Mouse (Mus musculus): ENCODE data around the gene Sf3b4.
"Not testable (repeated sequence)": the region's sequence is repeated elsewhere in the genome, so short reads cannot be mapped to it uniquely, and the experiment has no call there.

Gene Sf3b4

DNA sequence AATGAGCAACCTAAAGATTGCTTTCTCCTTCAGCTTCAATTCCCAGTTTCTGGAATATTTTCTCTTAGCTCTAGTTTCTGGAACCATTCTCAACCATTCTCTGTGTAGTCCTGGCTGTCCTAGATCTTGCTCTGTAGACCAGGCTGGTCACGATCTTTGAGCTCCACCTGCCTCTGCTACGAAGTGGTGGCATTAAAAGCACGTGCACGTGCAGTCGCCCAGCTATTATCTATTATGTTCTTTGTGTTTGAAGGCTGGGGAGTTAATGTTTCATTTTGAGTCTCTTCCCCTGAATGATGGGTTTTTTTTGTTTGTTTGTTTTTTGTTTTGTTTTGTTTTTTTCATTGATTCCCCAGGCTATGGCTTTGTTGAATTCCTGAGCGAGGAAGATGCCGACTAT, 1.1 kb downstream of the Sf3b4 start:
- no peak for DNase-seq (ENCODE audit: low spot score in 2 of 2)

DNA sequence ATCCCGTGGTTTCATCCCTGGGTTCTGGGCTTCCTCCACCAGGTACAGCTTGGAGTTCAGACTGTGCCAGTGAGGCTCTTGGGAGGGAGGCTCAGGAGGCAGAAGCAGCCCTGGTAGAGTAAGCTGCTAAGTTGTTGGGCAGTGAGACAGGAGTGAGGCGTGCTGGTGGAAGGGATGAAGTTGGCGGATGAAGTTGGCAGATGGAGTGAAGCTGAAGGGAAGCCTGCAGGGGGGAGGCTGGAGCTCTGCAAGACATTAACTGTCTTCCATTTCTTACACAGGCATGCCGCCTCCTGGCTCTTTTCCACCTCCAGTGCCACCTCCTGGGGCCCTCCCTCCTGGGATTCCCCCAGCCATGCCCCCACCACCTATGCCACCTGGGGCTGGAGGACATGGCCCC, 1.9 kb downstream of the Sf3b4 start:
- DNase-seq (ENCODE audit: low spot score in 2 of 2), result not testable (repeated sequence)

DNA sequence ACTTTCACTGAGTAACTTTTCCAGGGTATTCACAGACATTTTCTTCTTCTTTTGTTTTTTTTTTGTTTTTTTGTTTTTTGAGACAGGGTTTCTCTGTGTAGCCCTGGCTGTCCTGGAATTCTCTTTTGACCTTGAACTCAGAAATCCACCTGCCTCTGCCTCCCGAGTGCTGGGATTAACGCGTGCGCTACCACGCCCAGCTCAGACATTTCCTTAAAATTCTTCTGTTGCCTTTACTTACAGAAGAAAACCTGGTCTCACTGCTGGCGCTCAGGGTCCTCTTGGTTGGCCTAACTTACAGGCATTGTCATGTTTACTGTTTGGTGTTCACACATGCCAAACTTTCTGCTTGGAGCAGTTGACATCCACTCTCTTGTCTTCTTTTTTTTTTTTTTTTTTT, 3.1 kb downstream of the Sf3b4 start:
- no peak for DNase-seq (ENCODE audit: low spot score in 2 of 2)

GRCm38 (mm10) chr3:96178427-96178826, 6.3 kb downstream of the Sf3b4 start:
- no peak for DNase-seq (ENCODE audit: low spot score in 2 of 2)

DNA sequence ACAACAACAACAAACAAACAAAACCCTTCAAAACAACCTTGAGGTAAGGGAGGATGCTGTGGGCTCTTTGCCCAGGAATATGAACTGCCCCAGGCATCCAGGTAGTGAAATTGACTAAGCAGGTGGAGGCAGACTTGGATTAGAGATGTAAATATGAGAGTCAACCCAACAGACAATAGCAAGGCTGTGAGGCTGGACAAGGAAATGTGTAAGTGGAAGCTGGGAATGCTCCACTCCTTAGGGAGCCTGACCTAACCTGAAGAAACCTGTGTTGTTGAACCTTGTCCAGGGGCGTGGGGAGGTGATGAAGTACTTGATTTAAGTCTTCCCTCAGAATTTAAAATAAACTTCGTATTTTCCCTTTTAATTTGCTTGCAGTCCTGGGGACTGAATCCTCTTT, 6.8 kb downstream of the Sf3b4 start:
- no peak for DNase-seq (ENCODE audit: low spot score in 2 of 2)

DNA sequence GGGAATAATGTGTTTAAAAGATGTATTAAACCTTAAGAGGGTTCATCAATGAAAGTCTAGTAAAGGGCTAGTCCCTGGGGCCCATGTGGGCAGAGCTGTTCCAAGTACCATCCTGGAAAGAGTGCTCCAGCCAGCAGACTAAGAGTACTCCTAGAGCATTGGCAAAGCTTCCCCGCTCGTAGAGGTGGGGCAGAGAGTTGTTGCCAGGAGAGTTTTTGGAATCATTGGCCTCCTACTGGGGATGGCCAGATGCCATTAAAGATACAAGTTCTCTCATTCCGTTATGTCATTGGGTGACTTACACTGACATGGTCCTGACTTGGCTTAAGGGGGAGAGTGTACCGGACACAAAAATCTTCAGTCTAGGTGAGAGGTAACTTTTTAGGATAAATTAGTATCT, 7.4 kb downstream of the Sf3b4 start:
- peak in 1 of 2 experiments; percentile 62 for DNase-seq (ENCODE audit: low spot score in 2 of 2)

GRCm38 (mm10) chr3:96180727-96181477, 8.8 kb downstream of the Sf3b4 start, which contains the start of gene Sv2a:
Sv2a (plus strand) TSS chr3:96181151.
- DNase-seq (ENCODE audit: low spot score in 2 of 2), result no peak

GRCm38 (mm10) chr3:96181510-96182381, 9.6 kb downstream of the Sf3b4 start:
- no peak for DNase-seq (ENCODE audit: low spot score in 2 of 2)

- no peak for DNase-seq (ENCODE audit: low spot score in 2 of 2)
Measured at GRCm38 (mm10) chr3:96182382-96182776, 10.2 kb downstream of the Sf3b4 start.

DNA sequence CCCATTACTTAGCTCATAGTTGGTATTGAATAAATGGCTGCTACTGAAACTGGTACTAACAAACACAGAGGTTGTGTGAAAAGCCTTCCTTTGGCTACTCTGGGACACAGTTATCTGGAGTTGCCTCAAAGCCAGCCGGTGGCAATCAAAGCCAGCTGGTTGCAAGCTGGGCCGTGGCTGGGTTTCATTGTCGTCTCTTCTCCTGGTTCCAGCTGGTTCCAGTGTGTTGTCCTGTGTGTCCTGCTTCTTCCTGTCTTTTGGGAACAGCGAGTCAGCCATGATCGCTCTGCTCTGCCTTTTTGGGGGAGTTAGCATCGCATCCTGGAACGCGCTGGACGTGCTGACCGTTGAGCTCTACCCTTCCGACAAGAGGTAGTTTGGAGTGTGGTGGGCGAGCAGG, 20.8 kb downstream of the Sf3b4 start:
- DNase-seq (ENCODE audit: low spot score in 2 of 2), result no peak

- DNase-seq (ENCODE audit: low spot score in 2 of 2), result no peak
Measured at GRCm38 (mm10) chr3:96194966-96195365, 22.8 kb downstream of the Sf3b4 start.

DNA sequence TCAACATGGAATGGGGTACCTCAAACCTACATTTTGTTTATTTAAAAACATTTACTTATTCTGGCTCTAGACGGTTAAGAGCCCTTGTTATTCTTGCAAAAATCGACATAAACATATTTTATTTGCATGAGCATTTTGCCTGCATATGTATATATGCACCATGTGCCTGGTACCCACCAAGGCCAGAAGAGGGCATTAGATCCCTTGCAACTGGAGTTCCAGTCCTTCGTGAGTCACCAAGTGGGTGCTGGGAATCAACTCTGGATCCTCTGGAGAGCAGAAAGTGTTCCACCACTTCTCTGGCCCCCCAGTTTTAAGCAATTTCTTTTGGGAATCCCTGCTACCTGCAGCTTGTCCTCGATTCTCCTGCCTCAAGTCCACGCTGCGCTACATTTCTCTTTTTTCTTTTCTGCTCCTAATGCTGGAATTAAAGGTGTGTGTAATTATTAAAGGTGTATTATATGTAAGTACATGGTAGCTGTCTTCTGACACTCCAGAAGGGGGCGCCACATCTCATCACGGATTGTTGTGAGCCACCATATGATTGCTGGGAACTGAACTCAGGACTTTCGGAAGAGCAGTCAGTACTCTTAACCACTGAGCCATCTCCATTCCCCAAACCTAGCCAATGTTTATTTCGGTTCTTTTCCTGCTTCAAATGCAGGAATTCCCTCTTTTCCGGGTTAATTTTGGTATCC, 23.6 kb downstream of the Sf3b4 start:
- no peak for DNase-seq (ENCODE audit: low spot score in 2 of 2)

DNA sequence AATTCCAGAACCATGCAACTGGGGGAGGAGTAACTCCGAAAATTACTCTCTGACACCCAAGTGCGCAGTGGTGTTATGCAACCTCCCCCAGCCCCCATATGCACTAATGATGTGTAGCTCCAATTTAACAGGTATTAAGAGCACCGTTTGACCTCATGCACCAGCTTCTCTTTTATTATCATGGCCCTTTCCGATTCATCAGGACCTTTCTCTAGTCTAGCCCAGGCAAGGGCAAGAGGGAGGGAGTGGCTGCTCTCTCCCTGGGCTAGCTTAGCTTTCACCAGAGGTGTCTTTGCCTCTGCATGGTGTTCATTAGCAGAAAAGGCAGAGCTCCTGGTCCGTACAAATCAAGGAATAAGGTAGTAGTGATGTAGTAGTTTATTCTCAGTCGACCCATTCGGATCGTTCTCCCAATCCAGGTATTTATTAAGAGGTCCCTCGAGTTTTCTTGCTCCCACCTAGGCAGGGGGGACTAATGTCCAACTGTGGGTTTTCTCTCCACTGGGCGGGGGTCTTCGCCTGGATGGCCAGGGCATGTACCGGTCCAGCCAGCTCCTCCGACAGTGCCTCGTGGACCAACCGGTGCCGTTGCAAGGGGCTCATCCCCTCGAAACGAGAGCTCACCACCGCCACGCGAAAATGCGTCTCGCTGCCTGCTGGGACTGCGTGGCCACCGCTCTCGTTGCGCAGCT, 24.5 kb downstream of the Sf3b4 start:
- no peak for DNase-seq (ENCODE audit: low spot score in 2 of 2)

GRCm38 (mm10) chr3:96197129-96197749, 25.1 kb downstream of the Sf3b4 start:
- peak; percentile 81 to 90 for DNase-seq (ENCODE audit: low spot score in 2 of 2)

GRCm38 (mm10) chr3:96198181-96198580, 26.0 kb downstream of the Sf3b4 start:
- no peak for DNase-seq (ENCODE audit: low spot score in 2 of 2)

DNA sequence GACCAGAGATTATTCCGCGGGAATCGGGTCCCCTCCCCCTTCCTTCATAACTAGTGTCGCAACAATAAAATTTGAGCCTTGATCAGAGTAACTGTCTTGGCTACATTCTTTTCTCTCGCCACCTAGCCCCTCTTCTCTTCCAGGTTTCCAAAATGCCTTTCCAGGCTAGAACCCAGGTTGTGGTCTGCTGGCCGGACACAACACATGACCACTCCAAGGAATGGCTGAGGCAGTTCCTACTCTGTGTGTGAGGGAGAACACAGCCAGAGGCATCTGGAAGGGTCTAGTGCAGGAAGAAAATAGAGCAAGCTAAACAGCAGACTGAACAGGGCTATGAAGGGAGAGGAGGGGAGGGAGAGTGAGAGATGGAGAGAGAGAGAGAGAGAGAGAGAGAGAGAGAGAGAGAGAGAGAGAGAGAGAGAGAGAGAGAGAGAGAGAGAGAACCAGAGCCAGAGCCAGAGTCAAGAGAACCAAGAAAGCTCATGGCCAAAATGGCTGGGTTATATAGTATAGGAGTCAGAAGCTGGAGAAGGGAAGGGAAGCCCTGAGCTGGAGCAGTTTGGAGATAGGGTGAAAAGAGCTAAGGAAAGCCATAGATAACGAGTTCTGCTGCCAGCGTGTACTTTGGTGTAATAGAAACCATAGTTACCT, 26.6 kb downstream of the Sf3b4 start:
- DNase-seq (ENCODE audit: low spot score in 2 of 2), result not testable (repeated sequence)

GRCm38 (mm10) chr3:96199731-96200130, 27.6 kb downstream of the Sf3b4 start:
- DNase-seq (ENCODE audit: low spot score in 2 of 2), result no peak

- no peak for DNase-seq (ENCODE audit: low spot score in 2 of 2)
Measured at GRCm38 (mm10) chr3:96207819-96208218, 35.7 kb downstream of the Sf3b4 start.

DNA sequence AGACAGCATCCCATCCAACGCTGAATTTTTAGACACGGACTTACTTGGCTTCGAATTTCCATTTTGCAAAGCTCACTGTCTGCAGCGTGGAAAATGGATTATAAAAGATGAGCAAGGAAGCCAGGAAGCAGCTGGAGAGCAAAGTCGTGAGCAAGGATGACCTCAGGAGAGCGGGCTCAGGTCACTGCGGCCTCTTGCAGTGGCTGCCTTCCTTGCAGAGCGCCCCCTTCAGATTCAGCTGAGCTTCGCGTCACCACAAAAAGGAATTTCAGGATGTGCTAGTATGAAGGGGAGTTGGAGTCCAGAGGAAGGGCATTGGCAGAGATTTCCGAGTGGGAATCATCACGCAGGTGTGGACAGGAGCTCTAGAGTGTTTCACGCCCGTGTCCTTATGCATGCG, 37.1 kb downstream of the Sf3b4 start:
- no peak for DNase-seq (ENCODE audit: low spot score in 2 of 2)

- no peak for DNase-seq (ENCODE audit: low spot score in 2 of 2)
Measured at GRCm38 (mm10) chr3:96219191-96219641, 47.1 kb downstream of the Sf3b4 start.

All from urinary bladder, postnatal 36 days (tissue).